Mouse (Mus musculus): ENCODE data around the gene Wfikkn2. TPM values are rescaled to one million over a fixed set of nuclear protein-coding genes. Genes with fewer than 3 reads are reported as not detected.

Wfikkn2 gene
- polyA plus RNA-seq (2017; shearing (Covaris generic)): 0.46 TPM

GRCm38 (mm10) chr11:94245955-94246788 lies at the start of gene Wfikkn2:
Wfikkn2 (minus strand) TSS chr11:94246005.

DNA sequence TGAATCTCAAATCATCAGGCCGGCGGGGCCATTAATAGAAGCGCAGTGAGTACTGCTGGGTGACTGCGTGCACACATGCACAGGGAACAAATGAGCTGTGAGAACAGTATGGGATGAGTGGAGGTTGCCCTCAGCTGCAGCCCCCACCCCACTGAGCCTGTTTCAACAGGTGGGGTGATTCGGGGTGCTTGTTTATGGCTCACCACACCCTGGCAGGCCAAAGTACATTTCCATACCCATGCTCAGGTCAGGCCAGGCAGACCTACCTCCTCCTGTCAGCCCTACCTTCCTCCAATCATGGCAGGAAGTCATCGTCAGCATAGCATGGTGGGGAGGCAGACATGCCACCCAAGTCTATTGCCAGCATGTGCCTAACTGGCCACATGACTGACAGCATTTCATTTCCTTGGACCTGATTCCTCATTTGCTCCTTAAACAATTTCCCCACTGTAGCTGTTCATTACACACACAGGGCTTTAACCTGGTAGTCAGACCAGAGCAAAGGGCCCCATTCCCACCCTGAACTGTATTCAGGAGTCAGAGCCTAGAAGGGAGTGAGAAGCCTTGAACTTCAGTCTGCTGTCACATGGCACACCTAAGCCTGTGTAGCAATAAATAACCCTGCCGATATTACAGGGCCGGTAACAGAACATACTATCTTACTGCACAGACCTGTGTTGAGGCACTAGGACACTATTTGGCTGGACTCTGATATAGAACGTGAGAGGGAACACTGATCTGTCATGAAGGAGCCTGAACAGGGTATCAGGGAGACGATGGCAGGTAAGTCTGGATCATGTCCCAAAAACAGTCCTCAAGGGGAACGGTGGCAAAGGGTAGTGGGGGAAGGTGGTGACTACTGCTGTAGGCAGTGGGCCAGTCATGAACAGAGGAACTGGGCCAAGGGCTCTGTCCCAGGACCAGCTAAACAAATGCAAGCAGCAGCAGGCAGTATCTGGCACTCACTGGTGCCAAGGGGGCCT lies 35.7 kb upstream of the Wfikkn2 start, which contains the start of gene Gm21885:
Gm21885 (plus strand) TSS at position 675 of the 983 bp plus-strand sequence.

DNA sequence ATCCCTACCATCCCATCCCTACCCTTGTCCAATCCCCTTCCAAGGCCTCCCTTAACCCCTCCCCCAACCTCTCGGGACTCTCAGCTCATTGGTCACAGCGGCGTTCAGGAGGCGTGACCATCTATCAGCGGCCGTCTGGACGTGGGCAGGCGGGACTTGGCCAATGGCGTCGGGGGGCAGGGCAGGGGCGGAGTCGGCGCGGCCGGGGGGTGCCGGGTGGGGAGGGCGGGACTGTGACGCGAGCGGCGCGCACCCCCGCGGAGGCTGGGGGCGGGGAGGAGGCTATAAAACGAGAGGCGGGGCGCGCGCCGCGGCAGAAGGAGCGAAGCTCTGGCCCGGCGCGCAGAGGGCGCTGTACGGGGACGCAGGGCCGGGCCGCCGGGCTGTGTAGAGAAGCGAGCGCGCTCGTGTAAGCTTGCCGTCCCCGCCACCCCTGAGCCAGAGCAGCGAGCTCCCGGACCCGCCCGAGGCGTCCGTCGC lies 34.6 kb downstream of the Wfikkn2 start, which contains the start of gene Tob1:
Tob1 (plus strand) TSS at position 331 of the 480 bp plus-strand sequence.

Other genes with a start within 250 kb of the Wfikkn2 start
- 10.3 TPM for gene Spag9, start 249.9 kb downstream of the Wfikkn2 start, polyA plus RNA-seq (2017; shearing (Covaris generic))
- 3.5 TPM for gene Tob1, start 34.6 kb downstream of the Wfikkn2 start, polyA plus RNA-seq (2017; shearing (Covaris generic))
- 1.2 TPM for gene Gm21885, start 35.9 kb upstream of the Wfikkn2 start, polyA plus RNA-seq (2017; shearing (Covaris generic))
- 115 TPM for gene Luc7l3, start 76.0 kb upstream of the Wfikkn2 start, polyA plus RNA-seq (2017; shearing (Covaris generic))
- 6.3 TPM for gene Ankrd40, start 82.0 kb upstream of the Wfikkn2 start, polyA plus RNA-seq (2017; shearing (Covaris generic))
- 4.0 TPM for gene Abcc3, start 147.0 kb upstream of the Wfikkn2 start, polyA plus RNA-seq (2017; shearing (Covaris generic))
- not detected for gene Cacna1g, start 228.2 kb upstream of the Wfikkn2 start, polyA plus RNA-seq (2017; shearing (Covaris generic))
- gene Spata20, start 240.2 kb upstream of the Wfikkn2 start, polyA plus RNA-seq (2017; shearing (Covaris generic)): not detected

All from CD4-positive, CD25-positive, alpha-beta regulatory T cell, adult 9 weeks (primary cell).